Mouse (Mus musculus) brain, embryonic 14.5 days (tissue): Measurements from ENCODE around the gene Gm6904.
A peak's percentile ranks its signal among the peaks of the same experiment; 100 is the strongest.

ENCODE experiments used
- CTCF ChIP-seq: fragments of 200-500 bp; IDR thresholded peaks from 2 replicates; pipeline ENCODE4 v1.5.1; 2012; ENCODE audit warnings: inconsistent platforms, mild to moderate bottlenecking, moderate library complexity, borderline replicate concordance; ENCODE audit not compliant: insufficient read depth, insufficient read length; ENCODE audit errors: extremely low read depth
- POLR2A ChIP-seq: fragments of 200-500 bp; IDR thresholded peaks from 2 replicates; pipeline ENCODE4 v1.6.1; 2012; ENCODE audit warnings: mild to moderate bottlenecking, inconsistent platforms, borderline replicate concordance; ENCODE audit not compliant: poor library complexity, insufficient read depth, insufficient read length, severe bottlenecking; ENCODE audit errors: extremely low read depth

DNA sequence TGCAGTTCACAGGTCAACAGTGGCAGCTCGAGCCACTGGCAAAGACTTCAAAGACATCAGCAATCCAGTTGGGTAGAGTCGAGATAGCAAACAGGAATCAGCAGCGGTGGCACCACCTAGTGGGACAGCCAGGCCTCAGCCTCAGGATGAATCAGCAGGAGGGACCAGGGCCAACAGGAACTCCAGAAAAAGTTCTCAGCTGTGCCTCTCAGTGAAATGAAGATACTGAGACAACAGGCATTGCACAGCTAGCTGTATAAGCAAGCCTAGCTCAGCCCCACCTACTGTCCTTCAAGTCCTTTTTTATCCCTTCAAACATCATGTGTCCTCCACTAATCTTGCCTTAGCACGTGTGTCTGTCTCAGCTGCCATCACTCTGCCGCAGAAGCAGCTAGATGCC, 28.0 kb downstream of the Gm6904 start:
- TF ChIP-seq CTCF (peak; percentile 1; the same call in 1 of the 2 replicates), POLR2A (no peak)
